Mouse (Mus musculus) retina, adult 2 months (tissue): ENCODE measurements around the gene Lypd4.
A peak's percentile ranks its signal among the peaks of the same experiment; 100 is the strongest.
"Not testable (repeated sequence)": the region's sequence is repeated elsewhere in the genome, so short reads cannot be mapped to it uniquely, and the experiment has no call there.

Source experiments
- DNase-seq: peaks from one replicate; pipeline ENCODE4 v3.0.0-alpha.2; 2012; ENCODE audit warnings: low read depth, low spot score

Gene Lypd4

DNA sequence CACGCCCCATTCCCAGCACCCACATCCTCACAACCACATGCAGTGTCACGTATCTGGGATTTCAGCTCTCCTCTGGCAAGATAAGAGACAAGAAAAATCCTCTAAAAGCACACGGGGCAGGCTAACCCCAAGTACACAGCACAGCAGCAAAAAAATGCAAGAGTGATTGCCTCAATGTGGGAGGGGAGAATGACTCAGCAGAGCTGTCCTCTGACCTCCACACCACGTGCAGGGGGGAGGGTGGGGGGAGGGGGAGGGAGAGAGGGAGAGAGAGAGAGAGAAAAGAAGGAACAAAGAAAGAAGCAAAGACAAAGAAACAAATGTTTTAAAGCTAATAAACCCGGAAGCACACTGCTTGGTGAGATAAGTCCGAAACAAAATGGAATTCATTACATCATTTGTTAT lies 18.8 kb downstream of the Lypd4 start:
- no peak for DNase-seq

DNA sequence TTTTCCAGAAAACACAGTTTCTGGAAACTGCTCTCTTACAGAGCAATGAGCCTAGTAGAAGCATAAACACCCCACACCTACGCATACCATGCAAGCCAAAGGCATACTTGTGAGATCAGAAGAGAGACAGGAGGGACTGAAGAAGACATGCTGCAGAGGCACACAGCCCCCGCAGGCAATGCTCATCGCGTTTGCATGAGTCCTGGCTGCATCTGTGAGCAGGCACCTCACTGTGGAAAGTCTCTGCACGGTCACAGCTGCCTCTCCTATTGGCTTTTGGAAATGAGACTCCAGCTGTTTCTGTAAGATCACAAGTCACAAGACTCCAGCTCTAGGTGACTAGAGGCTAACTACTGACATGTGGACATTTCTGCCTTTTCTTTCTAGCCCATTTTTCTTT lies 19.6 kb downstream of the Lypd4 start:
- DNase-seq: no peak

DNA sequence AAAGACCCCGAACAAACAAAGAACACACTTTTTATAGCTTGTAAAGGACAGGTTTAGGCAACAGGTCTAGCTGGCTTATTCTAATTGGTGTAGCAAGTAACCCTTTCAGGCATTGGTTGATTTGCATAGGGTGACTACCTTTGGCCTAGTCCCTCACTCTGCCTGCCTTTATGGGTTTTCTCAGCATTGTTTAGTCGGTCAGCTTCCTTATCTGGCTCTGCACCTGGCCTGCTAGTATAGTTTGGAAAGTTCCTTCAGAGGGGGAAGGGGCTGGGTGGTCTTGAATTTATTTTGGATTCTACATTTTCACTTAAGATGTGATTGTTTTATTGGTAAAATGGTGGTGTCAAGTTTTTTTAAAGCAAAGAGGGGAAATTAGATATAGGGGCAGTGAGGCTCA lies 23.2 kb downstream of the Lypd4 start:
- not testable (repeated sequence) for DNase-seq

DNA sequence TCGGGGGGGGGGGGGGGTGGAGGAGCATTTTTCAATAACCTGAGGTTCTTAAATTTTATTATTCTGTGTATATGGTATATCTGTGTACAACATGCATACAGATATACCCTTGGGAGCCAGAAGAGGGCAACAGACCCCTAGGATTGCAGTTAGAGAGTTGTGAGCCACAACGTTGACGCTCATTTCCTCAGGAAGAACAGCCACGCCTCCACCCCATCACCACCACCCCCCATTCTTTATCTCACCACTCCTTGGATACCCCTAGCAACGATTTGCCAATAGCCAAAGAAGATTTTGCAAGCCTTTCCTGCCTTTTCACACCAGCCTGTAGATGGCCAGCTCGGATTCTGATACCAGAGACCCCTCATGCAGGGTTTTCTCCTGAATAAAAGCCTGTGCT lies 24.0 kb downstream of the Lypd4 start:
- DNase-seq: no peak

DNA sequence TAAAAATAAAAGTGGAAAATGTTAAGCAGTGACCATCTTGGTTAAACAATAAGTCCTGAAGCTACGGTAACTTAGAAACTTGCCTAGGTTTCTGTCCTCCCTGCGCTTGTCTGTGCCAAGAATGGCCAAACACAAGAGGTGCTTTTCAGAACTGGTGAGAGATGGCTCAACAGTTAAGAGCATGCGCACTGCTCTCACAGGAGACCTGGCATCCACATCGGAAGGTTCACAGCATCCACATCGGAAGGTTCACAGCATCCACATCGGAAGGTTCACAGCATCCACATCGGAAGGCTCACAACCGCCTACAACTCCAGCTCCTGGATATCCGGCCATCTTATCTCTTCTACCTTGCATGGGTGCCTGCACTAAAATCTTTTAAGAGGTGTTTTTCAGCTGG lies 24.6 kb downstream of the Lypd4 start:
- DNase-seq: no peak

DNA sequence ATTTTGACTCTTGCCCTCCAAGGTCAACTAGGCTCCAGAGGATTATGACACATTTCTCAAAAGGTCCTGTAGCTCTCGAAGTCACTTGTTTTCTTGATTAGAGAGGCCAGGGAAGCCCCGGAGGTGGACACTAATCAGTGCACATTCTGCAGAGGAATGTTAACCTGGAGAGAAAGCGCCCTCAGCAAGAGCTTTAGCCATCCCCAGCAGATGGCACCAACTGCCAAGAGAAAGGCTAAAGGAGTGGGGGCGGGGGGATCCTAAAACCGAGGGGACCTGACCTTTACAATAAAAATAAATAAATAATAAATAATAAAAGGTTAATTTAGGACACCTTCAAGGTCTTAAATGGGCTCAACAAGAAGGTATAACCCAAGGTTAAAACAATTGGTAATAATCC lies 25.6 kb downstream of the Lypd4 start:
- no peak for DNase-seq

DNA sequence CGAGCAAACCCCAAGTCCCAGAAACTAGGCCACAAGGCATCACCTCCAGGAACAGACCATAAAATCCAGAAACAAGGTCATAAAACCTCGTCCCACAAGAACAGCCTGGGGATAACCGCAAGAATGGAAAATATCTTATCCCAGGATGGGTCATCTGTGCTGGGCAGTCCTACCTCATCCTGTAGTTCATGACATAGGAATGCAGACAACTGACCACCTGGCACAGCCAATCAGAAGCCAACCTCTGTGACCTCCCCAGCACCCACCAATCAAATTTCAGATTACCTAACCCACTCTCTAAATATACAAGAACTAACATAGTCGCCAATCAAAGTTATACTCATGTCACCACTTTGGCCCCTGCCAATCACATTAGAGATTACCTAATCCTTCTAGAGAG lies 28.7 kb downstream of the Lypd4 start:
- DNase-seq: no peak

DNA sequence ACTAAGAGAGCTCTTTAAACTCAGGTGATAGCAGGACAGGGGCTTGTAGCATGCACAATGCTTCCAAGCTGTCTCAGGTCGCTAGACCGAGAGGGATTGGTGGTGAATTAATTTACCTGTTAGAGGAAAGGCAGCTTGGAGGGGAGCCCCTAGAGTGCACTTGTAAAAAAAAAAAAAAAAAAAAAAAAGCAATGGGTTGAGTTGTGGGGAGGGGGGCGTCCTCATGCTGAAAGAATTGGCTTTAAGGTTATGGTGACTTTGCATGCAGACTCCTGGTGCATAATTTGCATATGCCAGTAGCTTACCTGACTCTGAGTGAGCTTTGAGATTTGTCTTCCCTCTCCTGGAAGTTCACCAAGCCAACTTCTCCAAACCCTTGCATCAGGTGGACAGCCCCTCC lies 29.4 kb downstream of the Lypd4 start:
- no peak for DNase-seq

DNA sequence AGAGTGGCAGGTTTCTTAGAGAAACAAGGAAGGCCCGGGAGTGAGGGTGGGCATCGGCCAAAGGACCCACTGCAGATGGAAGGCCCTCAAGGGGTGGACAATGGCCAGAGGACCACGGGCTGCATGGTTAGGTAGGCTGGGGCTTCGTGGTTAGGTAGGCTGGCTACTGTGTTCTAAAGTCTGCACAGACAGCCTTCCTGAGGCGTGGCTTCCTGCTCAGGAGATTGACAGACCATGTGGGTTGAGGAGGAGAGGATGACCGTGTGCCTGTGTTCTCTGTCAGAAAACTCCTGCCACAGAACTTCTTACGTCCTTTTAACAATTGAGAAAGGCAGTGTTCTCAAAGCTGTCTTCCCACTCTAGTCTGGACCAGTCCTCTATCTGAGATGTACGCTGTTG lies 30.3 kb downstream of the Lypd4 start:
- DNase-seq: no peak

DNA sequence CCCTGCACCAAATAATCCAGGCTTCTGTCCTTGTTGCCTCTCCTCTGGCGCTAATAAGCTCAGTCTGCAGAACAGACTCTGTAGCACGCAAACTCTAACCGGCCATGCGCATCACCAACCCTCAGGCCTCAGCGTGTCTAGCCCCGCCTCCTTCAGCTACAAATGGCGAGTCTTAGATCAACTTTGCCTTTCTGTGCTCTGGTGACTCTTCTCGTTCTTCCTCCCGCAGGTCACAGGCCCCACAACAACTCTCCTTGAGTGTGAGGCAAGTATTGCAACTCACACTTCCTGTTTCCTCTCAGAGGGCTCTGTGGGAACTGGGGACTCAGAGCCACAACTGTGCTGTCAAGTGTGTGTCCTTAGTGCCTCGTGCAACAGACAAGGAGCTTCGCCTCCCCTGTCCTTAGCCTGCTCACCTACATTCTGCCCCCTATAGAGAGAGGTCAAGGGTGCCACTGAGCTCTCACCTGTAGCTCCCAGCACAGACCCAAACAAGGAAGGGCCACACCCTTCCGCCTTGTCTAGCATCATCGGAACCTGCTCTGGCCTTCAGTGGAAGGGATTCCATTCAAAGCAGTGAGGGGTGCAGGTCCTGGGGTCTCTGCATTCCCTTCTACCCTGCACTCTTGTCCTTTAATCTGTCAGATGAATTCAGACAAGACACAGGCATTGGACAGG lies 30.9 kb downstream of the Lypd4 start:
- not testable (repeated sequence) for DNase-seq

DNA sequence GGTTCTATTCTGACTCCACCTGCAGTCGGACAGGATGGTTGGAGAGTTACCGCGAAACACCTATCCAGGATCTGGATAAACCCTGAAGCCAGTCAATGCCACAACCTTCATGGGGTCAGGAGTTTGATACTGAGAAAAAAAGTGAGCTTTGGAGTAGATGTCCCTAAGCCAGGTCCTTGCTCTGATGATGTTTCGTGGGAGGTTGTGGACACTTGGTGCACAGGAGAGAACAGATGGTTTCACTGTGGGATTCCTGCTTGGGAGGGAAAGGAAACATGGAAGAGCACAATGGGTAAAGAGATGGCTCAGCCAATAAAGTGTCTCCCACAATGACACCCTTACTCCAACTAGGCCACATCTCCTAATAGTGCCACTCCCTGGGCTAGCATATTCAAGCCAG lies 42.6 kb downstream of the Lypd4 start:
- DNase-seq: no peak

DNA sequence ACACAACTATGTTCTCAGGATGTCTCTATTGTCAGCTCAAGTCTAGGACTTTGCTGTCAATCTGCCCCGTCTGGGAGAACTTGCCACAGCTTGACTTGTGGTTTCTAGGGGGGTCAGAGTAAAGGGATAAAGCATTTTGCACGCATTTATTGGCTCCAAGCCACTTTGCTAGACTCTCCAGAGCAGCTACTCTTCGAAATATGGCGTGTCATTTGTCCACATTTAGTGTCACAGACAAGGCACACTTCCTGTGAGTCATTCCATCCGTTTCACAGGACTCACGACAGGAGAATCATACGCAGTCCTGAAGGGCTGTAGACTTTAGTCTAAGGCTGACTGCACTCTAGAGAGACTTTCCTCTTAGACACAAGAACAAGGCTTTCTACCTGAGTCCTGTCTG lies 45.3 kb downstream of the Lypd4 start:
- DNase-seq: no peak

DNA sequence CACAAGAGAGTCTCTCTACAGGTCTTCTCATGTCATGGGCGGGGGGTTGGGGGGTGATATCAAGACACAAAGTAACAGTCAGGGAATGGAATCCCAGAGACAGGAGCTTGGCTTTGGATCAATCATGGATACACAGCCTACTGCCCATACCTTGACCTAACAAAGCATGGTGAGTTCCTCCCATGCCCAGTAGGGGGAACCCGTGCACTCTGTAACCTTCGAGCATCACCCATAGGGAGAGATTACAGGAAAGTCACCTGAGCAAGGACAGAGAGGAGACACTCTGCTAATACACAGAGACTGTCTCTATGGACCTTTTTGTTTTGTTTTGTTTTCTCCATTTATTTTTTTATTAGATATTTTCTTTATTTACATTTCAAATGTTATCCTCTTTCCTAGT lies 52.2 kb downstream of the Lypd4 start:
- DNase-seq: peak; percentile 55
